Mouse (Mus musculus): ENCODE results near the gene Rgs9.
A peak's percentile ranks its signal among the peaks of the same experiment; 100 is the strongest.
"Not testable (repeated sequence)": the region's sequence is repeated elsewhere in the genome, so short reads cannot be mapped to it uniquely, and the experiment has no call there.

Rgs9 gene

DNA sequence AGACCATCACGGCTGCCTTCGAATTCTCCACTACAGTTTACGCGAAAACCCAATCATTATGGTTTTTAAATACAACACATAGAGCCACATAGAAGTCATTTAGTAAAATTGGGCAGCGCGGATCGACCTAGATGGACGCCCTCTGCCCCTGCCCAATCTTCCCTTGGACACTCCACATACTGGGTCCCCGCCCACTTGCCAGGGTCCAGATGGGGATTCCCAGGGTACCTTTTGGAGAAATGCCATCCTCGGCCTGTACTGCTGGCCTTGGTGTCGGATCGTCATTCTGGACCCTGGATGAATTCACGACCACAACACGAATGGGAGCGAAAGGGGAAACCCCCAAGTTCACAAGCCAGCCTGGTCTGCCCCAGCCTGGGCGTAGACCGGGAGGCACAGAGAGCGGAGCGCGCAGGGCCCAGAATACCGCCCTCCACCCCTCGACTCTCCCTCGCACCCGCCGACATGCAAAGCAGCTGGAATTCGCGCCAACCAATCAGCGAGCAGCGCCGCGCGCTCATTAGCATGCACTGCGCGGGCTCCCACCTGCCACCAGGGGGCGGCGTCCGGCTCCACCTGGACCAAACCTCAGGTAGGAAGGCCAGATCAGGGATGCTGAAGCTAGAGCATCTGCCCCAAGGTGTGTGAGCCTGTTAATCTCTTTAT is at the start of gene Rgs9:
TSS of gene Rgs9 (minus strand) at position 420 of the 666 bp plus-strand sequence.
- peak; percentile 94 to 95 for DNase-seq (ENCODE audit: low spot score in 2 of 2)

DNA sequence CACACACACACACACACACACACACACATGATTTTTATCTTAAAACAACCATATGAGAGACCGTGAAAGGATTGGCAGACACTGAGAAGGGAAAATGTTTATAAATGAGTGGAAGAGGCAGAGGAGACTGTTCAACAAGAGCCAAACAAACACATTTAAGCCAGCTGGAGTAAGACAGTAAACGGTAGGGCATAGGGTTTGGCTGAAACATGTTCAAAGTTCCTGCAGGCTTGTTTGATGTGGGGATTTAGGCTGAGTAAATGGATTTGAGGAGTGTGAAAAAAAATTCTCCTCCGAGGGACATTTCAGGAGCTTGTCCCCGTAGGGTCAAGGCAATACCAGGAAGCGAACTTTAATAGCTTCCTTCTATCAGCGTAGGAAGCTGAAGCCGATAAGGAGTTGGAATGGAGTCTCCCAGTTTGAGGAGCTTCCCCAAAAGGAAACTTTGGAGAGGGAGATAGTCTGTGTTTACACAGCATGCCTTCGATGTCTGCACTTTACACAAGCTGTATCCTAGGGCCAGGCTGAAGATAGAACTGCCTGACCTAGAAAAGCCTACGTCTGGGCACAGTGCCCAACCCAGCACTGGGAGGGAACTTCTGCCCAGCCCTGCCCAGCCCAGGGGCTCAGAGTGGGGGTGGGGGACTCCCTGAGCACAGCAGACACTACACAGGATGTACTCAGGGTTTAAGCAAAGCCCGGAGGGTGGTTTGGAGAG is 49.5 kb upstream of the Rgs9 start:
- DNase-seq (ENCODE audit: low spot score in 2 of 2): peak; percentile 90 to 92

DNA sequence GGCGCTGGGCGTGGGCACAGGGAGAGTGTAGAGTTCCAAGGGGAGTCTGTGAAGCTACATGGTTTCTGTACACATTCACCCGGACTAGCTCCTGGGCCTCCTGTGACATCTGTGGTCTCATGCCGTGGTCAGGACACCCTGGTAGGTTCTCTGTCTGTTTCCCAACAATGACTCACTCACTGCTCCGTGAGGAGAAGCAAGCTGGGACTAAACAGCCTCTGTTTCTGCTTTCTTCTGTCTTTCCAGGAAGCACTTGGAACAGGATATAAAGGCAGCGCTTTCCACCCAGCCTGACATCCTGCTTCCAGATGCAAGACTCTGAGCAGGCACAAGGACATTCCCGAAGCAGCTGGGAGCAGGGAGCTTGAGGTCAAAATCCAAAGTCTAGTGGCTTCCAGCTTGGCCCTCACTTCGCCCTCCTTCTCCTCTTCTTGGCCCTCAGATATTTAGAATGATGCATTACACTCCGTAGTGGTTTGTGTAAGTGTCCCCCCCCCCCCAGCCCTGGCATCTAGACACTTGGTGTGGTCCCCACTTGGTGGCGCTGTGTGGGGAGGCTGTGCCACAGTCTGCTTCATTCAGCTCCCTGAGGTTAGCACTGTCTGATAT is 46.2 kb upstream of the Rgs9 start:
- peak in 1 of 2 experiments; percentile 40 for DNase-seq (ENCODE audit: low spot score in 2 of 2)

DNA sequence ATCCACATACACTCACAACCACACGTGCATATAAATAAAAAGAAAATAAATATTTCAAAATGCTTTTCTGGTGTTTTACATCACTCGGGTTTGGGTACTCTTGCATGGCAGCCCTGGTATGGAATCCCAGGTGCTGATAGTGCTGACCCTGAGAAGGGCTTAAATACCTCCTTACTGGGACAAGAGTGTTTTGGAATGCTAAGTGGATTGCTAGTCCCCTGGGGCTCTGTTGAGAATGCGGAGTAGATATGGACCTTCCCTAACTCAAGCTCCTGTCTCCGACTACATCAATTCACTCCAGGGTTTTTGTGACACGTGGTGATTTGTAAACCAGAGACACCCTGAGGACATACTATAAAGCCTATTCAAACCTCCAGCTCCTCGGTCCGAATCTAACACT is 45.6 kb upstream of the Rgs9 start:
- DNase-seq (ENCODE audit: low spot score in 2 of 2): no peak

DNA sequence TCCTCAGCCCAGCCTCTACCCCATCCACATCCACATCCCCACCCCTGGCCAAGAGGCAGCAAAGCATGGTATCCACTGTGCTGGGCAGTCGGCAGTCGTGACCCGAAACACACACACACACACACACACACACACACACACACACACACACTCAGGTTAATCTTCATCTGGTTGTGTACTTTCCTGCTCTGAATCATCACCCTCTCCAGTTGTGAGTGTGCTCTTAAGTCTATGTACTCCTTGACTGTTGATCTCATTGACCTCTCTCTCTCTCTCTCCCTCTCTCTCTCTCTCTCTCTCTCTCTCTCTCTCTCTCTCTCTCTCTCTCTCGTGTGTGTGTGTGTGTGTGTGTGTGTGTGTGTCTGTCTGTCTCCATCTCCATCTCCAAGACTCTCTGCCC is 44.7 kb upstream of the Rgs9 start:
- not testable (repeated sequence) for DNase-seq (ENCODE audit: low spot score in 2 of 2)

DNA sequence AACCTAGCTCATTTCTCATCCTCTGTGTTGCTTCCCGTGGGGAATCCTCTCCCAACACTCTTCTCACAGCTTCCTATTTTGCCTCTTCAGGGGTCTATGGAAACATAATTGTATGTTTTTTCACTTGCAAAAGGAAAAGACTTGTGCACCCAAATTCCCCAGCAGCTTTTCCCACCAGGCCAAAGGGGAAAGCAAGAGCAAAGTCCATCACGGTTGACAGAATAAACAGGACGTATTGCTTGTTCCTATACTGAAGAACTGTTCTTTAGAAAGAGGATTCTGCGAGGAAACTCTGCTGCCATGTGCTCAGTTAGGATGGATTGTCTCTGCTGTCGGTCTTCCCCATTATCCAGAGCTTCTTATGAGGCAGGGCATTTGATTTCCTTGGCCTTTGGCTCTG is 42.6 kb upstream of the Rgs9 start:
- no peak for DNase-seq (ENCODE audit: low spot score in 2 of 2)

DNA sequence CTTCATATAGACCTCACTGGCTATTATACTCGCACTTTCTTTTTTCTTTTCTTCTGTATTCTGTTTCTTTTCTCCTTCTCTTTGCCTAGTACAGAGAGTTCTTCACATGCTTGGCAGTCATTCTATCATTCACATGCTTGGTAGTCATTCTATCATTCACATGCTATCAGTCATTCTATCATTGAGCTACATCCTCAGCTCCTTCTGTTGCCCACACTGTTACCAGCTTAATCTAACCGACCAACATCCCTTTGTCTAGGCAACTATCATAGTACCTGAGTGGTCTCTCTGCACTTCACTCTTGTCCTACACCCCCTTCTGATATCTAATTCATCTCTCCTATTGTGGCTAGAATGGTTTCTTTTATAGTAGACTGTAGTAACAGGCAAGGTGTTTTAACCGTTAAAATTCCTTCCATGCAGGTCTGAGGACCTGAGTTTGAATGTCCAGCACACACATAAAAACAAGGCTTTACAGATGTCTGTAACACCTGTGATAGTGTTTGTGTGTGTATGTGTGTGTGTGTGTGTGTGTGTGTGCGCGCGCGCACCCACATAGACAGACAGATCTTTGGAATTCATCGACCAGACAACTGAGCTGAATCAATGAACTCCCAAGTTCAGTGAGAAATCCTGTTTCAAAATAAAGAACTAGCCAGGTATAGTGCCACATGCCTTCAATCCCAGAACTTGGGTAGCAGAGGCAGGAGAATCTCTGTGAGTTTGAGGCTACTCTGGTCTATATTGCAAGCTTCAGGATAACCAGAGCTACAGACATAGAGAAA is 41.4 kb upstream of the Rgs9 start:
- DNase-seq (ENCODE audit: low spot score in 2 of 2): no peak

DNA sequence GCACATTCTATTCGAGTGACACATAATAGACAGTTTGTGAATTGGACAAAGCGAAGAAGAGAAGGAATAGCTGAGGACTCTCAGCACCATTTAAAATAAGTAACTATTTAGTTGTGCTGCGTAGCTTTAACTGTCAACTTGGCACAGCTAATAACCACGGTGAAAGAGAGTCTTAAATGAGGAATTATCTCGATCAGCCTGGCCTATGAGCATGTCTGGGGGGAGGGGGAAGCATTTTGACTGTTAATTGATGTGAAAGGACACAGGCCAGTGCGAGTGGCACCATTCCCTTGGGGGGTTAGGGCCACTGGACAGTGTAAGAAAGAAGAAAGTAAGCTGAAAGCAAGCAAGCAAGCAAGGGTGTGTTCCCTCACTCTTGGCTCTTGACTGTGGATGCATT is 38.0 kb upstream of the Rgs9 start:
- DNase-seq (ENCODE audit: low spot score in 2 of 2): no peak

DNA sequence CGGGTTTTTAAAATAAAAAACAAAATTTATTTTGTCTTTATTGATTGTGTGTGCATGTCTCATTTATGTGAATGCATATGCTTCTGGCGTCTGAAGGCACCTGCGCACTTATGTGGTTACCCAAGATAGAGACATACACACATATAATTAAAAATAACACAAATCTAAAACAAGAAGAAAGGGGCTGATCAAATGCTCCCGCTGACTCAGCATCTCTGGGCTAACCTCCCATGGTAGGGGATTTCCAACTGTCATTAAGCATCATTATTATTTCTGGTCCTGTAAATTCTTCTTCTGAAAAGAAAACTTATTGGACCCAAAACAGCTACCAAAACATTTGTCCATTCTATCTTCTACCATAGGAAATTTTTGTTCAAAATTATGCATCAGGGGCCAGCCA is 36.8 kb upstream of the Rgs9 start:
- no peak for DNase-seq (ENCODE audit: low spot score in 2 of 2)

DNA sequence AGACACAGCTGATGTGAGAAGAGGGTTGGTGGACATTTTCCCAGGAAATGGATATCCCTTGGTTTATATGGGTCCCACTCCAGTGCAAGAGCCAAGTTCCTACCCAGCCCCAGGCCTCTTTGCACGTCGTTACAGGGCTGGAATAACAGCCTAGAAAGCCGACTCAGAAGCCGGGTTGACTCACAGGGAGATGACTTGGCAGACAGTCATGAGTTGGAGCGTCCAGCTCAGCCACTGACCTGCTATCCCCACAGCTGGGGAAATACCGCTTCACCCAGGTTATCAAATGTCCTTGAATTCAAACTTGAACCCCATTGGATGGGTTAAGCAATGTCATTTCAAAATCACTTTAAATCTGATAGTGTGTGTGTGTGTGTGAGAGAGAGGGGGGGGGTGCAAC is 34.8 kb upstream of the Rgs9 start:
- no peak for DNase-seq (ENCODE audit: low spot score in 2 of 2)

DNA sequence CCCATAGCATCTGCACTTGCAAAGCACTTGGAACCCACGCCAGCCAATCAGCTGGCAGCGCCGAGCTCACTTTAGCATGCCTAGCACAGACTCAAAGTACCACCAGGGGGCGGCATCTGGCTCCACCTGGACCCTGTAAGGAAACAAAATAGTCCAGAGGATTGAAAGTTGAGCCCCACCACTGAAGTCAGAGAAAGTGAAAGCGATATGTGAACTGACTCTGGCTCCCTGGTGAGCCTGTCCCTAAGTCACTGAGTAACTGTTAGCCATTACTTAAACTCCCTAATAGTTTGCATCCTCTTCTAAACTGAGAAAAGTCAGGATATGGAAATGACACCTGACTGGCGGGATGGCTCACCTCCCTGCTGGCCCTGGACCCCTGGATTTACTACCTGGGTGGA is 33.5 kb upstream of the Rgs9 start:
- peak; percentile 92 to 94 for DNase-seq (ENCODE audit: low spot score in 2 of 2)

DNA sequence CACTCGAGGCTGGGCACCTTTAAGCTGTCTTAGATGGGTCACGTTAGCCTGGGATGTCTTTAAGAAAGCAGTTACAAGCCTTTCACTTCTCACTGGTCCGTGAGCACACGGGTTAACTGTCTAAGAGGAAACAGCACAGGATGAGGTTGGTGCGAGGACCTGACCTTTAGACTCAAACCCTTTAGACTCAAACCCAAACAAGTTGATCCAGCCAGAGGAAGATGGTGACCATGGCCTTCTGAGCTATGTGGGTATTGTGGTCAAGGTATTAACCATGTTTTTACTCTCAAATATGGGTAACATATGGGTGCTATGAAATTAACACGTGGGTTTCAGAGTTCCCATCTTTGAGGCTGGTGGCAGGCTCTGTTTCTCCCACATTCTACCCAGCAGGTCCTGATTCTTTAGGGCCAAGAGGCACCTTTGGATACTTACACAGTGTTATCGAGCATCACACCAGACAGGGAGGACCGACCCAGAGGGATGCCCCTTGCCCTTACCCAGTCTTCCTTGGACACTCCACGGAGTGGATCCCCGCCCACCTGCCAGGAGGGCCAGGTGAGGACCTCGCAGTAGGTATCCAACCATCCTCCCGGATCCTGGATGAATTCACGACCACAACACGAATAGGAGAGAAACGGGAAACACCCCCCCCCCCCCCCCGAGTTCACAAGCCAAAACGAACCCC is 32.9 kb upstream of the Rgs9 start:
- DNase-seq (ENCODE audit: low spot score in 2 of 2): no peak

DNA sequence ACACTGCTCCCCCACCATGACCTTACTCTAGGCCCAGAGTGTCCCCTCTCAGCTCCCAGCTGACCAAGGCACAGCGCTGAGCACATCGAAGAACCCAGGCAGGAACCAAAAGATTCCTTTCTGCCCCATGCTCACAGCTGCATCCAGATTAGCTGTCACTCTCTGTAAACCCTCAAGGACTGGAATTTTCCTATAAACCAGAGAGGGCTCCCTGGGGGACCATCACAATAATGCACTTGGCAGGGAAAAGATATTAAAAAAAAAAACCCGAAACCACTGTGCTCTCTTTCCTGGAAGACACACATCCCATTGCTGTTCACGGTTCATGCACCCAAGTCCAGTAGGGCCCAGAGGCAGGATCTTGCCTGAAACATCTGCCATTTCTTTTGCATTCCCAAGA is 31.4 kb upstream of the Rgs9 start:
- no peak for DNase-seq (ENCODE audit: low spot score in 2 of 2)

DNA sequence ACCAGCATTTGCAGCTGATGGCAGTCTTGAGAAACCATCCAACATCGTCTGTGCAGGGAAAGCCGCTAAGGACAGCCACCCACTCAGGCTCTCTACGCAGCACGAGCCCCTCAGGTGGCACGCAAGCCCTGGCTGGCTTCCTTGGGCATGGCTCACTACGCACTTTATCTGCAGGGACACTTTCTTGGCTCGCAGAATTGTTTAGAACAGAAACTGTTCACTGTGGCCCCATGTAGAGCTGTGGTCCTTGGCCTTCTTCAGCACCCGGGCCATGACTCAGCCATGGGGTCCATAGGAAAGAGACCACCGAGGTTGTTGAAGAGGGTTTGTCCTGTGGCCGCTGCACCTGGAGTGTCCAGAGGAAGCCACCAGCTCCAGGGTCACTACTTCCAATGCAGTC is 30.0 kb upstream of the Rgs9 start:
- DNase-seq (ENCODE audit: low spot score in 2 of 2): no peak

DNA sequence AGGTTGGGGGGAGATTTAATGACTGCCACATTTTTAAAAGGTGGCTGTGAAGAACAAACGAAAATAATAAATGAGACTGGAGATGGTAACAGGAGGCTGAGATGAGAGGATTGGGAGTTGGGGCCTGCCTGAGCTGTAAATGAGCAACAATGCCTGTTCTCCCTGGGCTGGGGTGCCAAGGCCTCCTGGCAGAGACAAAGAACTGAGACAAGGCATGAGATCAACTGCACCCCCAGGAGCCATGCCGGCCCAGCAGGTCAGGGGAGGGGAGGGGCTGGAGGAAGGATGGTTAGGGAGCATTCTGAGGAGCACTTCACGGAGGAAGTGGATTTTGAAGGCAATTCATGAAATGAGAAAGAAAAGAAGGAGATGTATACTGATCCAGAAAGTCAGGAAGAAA is 29.5 kb upstream of the Rgs9 start:
- no peak for DNase-seq (ENCODE audit: low spot score in 2 of 2)

DNA sequence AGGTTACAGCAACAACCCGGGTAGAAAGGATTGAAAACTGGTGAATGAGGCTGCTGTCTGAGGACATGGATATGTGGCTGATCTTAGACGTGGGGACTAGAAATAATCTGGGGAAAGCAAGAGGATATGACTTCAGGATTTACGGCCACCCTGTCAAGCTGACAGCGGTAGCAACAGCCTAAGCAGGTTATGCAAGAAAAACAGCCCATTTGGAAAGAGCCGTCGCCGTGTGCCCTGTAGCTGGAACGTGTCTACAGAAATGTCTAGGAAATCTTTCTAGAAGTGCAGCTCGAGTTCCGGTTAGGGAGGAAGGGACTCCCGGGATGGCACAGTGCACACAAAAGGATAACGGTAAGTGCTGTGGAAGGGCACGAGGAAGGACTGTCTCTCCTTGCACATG is 28.3 kb upstream of the Rgs9 start:
- no peak for DNase-seq (ENCODE audit: low spot score in 2 of 2)

DNA sequence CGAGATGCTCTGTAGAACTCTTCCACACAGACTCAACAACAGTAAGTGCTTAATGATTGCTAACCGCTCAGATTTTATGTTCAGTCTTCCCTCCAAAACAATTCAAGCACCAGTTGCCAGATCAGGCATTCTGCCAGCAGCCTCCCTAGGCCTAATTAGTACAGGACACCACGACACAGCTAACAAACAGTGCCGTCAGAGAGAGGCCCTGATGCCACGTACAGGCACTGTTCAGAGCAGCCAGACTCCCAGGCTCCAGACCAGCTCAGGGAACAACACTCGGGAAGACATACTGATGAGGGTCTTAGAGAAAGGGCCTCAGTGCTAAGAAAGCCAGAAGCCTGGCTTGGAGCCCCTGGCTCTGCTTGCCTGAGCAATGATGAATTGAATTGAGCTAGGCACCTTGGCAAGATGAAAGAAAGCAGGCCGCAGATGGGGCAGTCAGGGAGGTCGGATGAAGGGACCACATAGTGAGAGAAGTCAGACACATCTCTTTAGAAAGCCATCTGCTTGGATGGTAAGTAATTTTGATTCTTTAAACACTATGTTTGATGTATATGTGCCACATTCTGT is 22.5 kb upstream of the Rgs9 start:
- peak; percentile 92 to 93 for DNase-seq (ENCODE audit: low spot score in 2 of 2)

DNA sequence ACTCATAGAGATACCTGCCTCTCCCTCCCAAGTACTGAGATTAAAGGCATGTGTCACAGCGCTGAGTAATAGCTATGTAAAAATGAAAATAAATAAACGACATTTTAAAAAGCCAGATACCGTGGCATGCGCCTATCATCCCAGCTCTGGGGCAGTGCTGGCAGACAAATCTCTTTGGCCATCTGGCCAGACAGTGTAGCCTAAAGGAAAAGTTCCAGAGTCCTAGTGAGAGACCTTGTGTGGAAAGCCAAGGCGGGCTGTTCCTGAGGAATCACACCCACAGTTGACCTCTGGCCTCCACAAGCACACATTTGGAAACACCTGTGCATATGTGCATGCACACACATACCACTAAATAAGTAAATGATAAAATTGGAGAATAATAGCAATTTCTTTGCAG is 22.0 kb upstream of the Rgs9 start:
- DNase-seq (ENCODE audit: low spot score in 2 of 2): no peak

DNA sequence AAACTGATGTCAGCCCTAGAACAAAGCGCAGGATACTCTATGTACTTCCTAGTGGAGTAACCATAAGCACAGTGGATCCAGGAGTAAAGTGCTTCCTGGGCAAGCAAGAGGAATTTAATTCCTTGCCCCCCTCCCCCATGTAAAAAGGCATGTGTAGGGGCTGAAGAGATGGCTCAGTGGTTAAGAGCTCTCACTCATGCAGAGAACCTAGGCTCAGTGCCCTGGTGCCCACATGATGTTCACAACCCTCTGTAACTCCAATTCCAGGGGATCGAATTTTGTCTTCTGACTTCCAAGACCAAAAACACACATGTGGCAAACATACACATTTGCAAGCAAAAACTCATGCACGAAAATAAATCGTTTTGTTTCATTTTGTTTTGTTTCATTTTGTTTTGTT is 21.5 kb upstream of the Rgs9 start:
- no peak for DNase-seq (ENCODE audit: low spot score in 2 of 2)

DNA sequence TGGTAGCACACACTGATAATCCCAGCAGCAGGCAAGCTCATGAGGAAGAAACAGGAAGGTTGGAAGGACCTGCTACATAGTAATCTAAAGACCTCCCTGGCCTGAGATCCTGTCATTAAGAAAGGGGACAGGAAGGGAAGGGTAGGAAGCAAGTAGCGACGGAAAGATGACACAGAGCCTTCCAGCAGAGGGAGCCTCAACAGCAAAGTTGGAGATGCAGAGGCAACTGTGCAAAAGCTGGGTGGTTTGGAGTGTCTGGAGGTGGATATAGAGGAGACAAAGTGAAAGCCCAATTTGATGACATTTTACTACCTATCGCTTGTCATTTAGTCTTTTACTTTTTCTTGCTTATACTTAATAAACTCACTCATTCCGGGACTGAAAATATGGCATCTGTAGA is 19.0 kb upstream of the Rgs9 start:
- DNase-seq (ENCODE audit: low spot score in 2 of 2): peak; percentile 54 to 76

DNA sequence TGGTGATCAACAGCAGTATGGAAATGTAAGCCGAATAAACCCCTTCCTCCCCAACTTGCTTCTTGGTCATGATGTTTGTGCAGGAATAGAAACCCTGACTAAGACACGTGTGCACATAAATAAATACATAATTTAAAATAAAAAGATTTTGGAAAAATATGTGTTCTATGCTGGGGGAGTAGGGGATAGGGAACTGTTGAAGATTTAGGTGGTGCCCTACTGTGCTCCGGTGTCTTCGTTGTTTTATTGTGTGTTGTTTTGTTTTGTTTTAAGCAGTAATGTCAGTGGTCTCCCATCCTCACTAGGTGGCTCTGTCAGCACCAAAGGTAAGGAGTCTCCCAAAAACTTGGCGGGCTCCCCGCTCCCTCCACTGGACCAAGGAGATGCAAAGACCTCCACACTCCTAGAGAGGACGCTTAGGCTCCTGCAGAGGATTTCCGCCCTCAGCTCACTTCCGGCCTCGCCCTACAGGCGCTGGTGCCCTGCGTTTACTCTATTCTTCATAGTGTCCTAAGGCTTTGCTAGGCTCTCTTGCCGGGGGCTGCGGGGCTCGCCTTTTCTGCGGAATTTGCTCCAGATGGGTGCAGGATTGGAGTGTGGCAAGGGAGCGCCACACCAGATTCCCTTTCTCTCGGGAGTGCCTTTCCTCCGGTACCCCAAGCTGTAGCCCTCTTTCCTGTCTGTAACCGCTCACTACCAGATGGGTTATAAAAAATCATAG is 14.1 kb upstream of the Rgs9 start:
- peak; percentile 89 to 90 for DNase-seq (ENCODE audit: low spot score in 2 of 2)
